Mouse (Mus musculus): ENCODE data around the gene Gmnn. TPM values are rescaled to one million over a fixed set of nuclear protein-coding genes. Genes with fewer than 3 reads are reported as not detected.

Gmnn gene
- 90.7 and 102 TPM in 2 replicates for polyA plus RNA-seq (2015; fragmentation: Nextera tagmentation; extraction: Ambion mirVana)

- Histone ChIP-seq H3K36me3 (peaks cover 14% of the 10 kb centered on the region; the same call in 1 of the 2 replicates), H3K4me3 (peak within 1 kb of the TSS; percentile 99), H3K27ac (peak within 1 kb of the TSS; percentile 97), H3K4me1 (replicated peaks) (peaks cover 19% of the 10 kb centered on the region), H3K9me3 (replicated peaks) (no peaks in the 10 kb centered on the region), H3K27me3 (no peaks in the 10 kb centered on the region), H3K4me2 (peak within 1 kb of the TSS; percentile 76), H3K9ac (peak within 1 kb of the TSS; percentile 92)
- peak; percentile 98 for ATAC-seq (replicated peaks; ENCODE audit: insufficient number of reproducible peaks, insufficient read depth, low FRiP score, low read depth)
- under 1% methylated on average over 79 of the region's 79 CpGs for WGBS
These were observed at the start of gene Gmnn for GRCm38 (mm10) chr13:24761403-24762227. Gene Gmnn (minus strand): TSS chr13:24761923.

GRCm38 (mm10) chr13:24806079-24806478 is 44.4 kb upstream of the Gmnn start:
- H3K27ac ChIP-seq, result no peak overlapping the region
- H3K4me3 ChIP-seq, result no peak overlapping the region
- no peak for ATAC-seq (replicated peaks; ENCODE audit: insufficient number of reproducible peaks, insufficient read depth, low FRiP score, low read depth)
- no peak overlapping the region for H3K4me2 ChIP-seq
- H3K36me3 ChIP-seq, result peaks cover 48% of the 10 kb centered on the region
- H3K9me3 ChIP-seq (replicated peaks), result no peaks in the 10 kb centered on the region
- no peaks in the 10 kb centered on the region for H3K27me3 ChIP-seq
- peaks cover 22% of the 10 kb centered on the region for H3K4me1 ChIP-seq (replicated peaks)
- no peak overlapping the region for H3K9ac ChIP-seq

GRCm38 (mm10) chr13:24803196-24803595 is 41.5 kb upstream of the Gmnn start:
- Histone ChIP-seq H3K27ac (peak overlapping the region; percentile 24; the same call in 1 of the 2 replicates), H3K4me2 (peak overlapping the region; percentile 82), H3K27me3 (no peaks in the 10 kb centered on the region), H3K4me1 (replicated peaks) (peaks cover 22% of the 10 kb centered on the region), H3K9me3 (replicated peaks) (no peaks in the 10 kb centered on the region), H3K4me3 (peak overlapping the region; percentile 98), H3K9ac (peak overlapping the region; percentile 100), H3K36me3 (peaks cover 24% of the 10 kb centered on the region)
- no peak for ATAC-seq (replicated peaks; ENCODE audit: insufficient number of reproducible peaks, insufficient read depth, low FRiP score, low read depth)
- 10% methylated on average over 2 of the region's 2 CpGs for WGBS

- ATAC-seq (replicated peaks; ENCODE audit: insufficient number of reproducible peaks, insufficient read depth, low FRiP score, low read depth), result no peak
- Histone ChIP-seq H3K27ac (peak overlapping the region; percentile 100), H3K9me3 (replicated peaks) (no peaks in the 10 kb centered on the region), H3K27me3 (no peaks in the 10 kb centered on the region), H3K4me3 (peak overlapping the region; percentile 98), H3K36me3 (peaks cover 14% of the 10 kb centered on the region), H3K4me1 (replicated peaks) (peaks cover 22% of the 10 kb centered on the region), H3K9ac (peak overlapping the region; percentile 100), H3K4me2 (peak overlapping the region; percentile 82)
- WGBS, result under 1% methylated on average over 26 of the region's 26 CpGs
These were observed 40.5 kb upstream of the Gmnn start for GRCm38 (mm10) chr13:24802131-24802691.

GRCm38 (mm10) chr13:24801308-24801921 is 39.7 kb upstream of the Gmnn start, which contains the start of gene BC005537:
Gene BC005537 (plus strand): TSS chr13:24801657.
- Histone ChIP-seq H3K4me3 (peak within 1 kb of the TSS; percentile 98), H3K27me3 (no peaks in the 10 kb centered on the region), H3K9ac (peak within 1 kb of the TSS; percentile 100), H3K4me1 (replicated peaks) (peaks cover 22% of the 10 kb centered on the region), H3K4me2 (peak within 1 kb of the TSS; percentile 82), H3K27ac (peak within 1 kb of the TSS; percentile 100), H3K36me3 (peaks cover 10% of the 10 kb centered on the region; the same call in 1 of the 2 replicates), H3K9me3 (replicated peaks) (no peaks in the 10 kb centered on the region)
- peak; percentile 65 for ATAC-seq (replicated peaks; ENCODE audit: insufficient number of reproducible peaks, insufficient read depth, low FRiP score, low read depth)
- under 1% methylated on average over 70 of the region's 74 CpGs for WGBS

GRCm38 (mm10) chr13:24800674-24801307 is 39.1 kb upstream of the Gmnn start:
- under 1% methylated on average over 42 of the region's 42 CpGs for WGBS

GRCm38 (mm10) chr13:24799925-24800673 is 38.4 kb upstream of the Gmnn start:
- Histone ChIP-seq H3K4me2 (peak overlapping the region; percentile 76), H3K4me1 (replicated peaks) (peaks cover 14% of the 10 kb centered on the region), H3K4me3 (peak overlapping the region; percentile 98), H3K9ac (peak overlapping the region; percentile 62), H3K36me3 (peaks cover 4% of the 10 kb centered on the region; the same call in 1 of the 2 replicates), H3K27ac (peak overlapping the region; percentile 100), H3K27me3 (no peaks in the 10 kb centered on the region), H3K9me3 (replicated peaks) (no peaks in the 10 kb centered on the region)
- peak; percentile 9; the same call in 1 of the 2 replicates for ATAC-seq (replicated peaks; ENCODE audit: insufficient number of reproducible peaks, insufficient read depth, low FRiP score, low read depth)
- under 1% methylated on average over 31 of the region's 31 CpGs for WGBS

More at GRCm38 (mm10) chr13:24800674-24801307, 39.1 kb upstream of the Gmnn start:
- peaks cover 7% of the 10 kb centered on the region; the same call in 1 of the 2 replicates for H3K36me3 ChIP-seq
- peak overlapping the region; percentile 100 for H3K27ac ChIP-seq
- H3K9me3 ChIP-seq (replicated peaks), result no peaks in the 10 kb centered on the region
- peak overlapping the region; percentile 98 for H3K4me3 ChIP-seq
- no peaks in the 10 kb centered on the region for H3K27me3 ChIP-seq
- peaks cover 20% of the 10 kb centered on the region for H3K4me1 ChIP-seq (replicated peaks)
- ATAC-seq (replicated peaks; ENCODE audit: insufficient number of reproducible peaks, insufficient read depth, low FRiP score, low read depth), result peak; percentile 98
- peak overlapping the region; percentile 100 for H3K9ac ChIP-seq
- H3K4me2 ChIP-seq, result peak overlapping the region; percentile 82

- H3K4me2 ChIP-seq, result peak overlapping the region; percentile 76
- H3K4me3 ChIP-seq, result peak overlapping the region; percentile 98
- H3K9me3 ChIP-seq (replicated peaks), result no peaks in the 10 kb centered on the region
- no peaks in the 10 kb centered on the region for H3K27me3 ChIP-seq
- H3K36me3 ChIP-seq, result no peaks in the 10 kb centered on the region
- H3K4me1 ChIP-seq (replicated peaks), result peaks cover 11% of the 10 kb centered on the region
- H3K27ac ChIP-seq, result peak overlapping the region; percentile 100; the same call in 1 of the 2 replicates
- 61% methylated on average over 5 of the region's 5 CpGs for WGBS
- 0 out of 2 replicates have a peak overlapping the region, but pooled peaks have one; percentile 62 for H3K9ac ChIP-seq
- ATAC-seq (replicated peaks; ENCODE audit: insufficient number of reproducible peaks, insufficient read depth, low FRiP score, low read depth), result no peak
These were observed 37.7 kb upstream of the Gmnn start for GRCm38 (mm10) chr13:24799378-24799777.

- no peak overlapping the region for H3K27ac ChIP-seq
- H3K27me3 ChIP-seq, result no peaks in the 10 kb centered on the region
- peaks cover 6% of the 10 kb centered on the region for H3K4me1 ChIP-seq (replicated peaks)
- WGBS, result 91% methylated on average over 4 of the region's 4 CpGs
- H3K4me2 ChIP-seq, result no peak overlapping the region
- no peaks in the 10 kb centered on the region for H3K9me3 ChIP-seq (replicated peaks)
- H3K9ac ChIP-seq, result no peak overlapping the region
- ATAC-seq (replicated peaks; ENCODE audit: insufficient number of reproducible peaks, insufficient read depth, low FRiP score, low read depth), result no peak
- no peaks in the 10 kb centered on the region for H3K36me3 ChIP-seq
- H3K4me3 ChIP-seq, result no peak overlapping the region
These were observed 37.0 kb upstream of the Gmnn start for GRCm38 (mm10) chr13:24798686-24799085.

GRCm38 (mm10) chr13:24792411-24793045 is 30.8 kb upstream of the Gmnn start:
- no peak for ATAC-seq (replicated peaks; ENCODE audit: insufficient number of reproducible peaks, insufficient read depth, low FRiP score, low read depth)
- H3K27me3 ChIP-seq, result no peaks in the 10 kb centered on the region
- H3K9me3 ChIP-seq (replicated peaks), result no peaks in the 10 kb centered on the region
- no peak overlapping the region for H3K27ac ChIP-seq
- H3K4me1 ChIP-seq (replicated peaks), result no peaks in the 10 kb centered on the region
- WGBS, result 69% methylated on average over 9 of the region's 9 CpGs
- H3K36me3 ChIP-seq, result no peaks in the 10 kb centered on the region
- no peak overlapping the region for H3K4me3 ChIP-seq
- no peak overlapping the region for H3K4me2 ChIP-seq
- no peak overlapping the region for H3K9ac ChIP-seq
